Mouse (Mus musculus) limb, embryonic 15.5 days (tissue): ENCODE measurements around the gene Tbc1d15. TPM values are rescaled to one million over a fixed set of nuclear protein-coding genes. Genes with fewer than 3 reads are reported as not detected.

ENCODE experiments used
- ATAC-seq: fragments of 200-750 bp; cut with Nextera tagmentation; 2 replicates; pipeline ENCODE4 v1.8.0; 2017; ENCODE audit warnings: low read depth, moderate TSS enrichment; ENCODE audit not compliant: insufficient number of reproducible peaks, low FRiP score, low TSS enrichment
- H3K27ac ChIP-seq: fragments of 300-500 bp; sonication (generic); 2 replicates; pipeline ENCODE4 v1.5.1; 2015; ENCODE audit warnings: moderate library complexity, mild to moderate bottlenecking, inconsistent platforms
- H3K27me3 ChIP-seq: fragments of 300-500 bp; sonication (generic); 2 replicates; pipeline ENCODE4 v1.6.1; 2015; ENCODE audit warnings: inconsistent platforms
- H3K36me3 ChIP-seq: fragments of 300-500 bp; sonication (generic); 2 replicates; pipeline ENCODE4 v1.6.1; 2015; ENCODE audit warnings: inconsistent platforms
- H3K4me1 ChIP-seq: fragments of 300-500 bp; sonication (generic); 2 replicates; pipeline ENCODE4 v1.6.1; 2015; ENCODE audit warnings: inconsistent platforms
- H3K4me2 ChIP-seq: fragments of 300-500 bp; sonication (generic); 2 replicates; pipeline ENCODE4 v1.6.1; 2015; ENCODE audit warnings: mild to moderate bottlenecking, inconsistent platforms
- H3K4me3 ChIP-seq: fragments of 300-500 bp; sonication (generic); 2 replicates; pipeline ENCODE4 v1.5.1; 2015; ENCODE audit warnings: mild to moderate bottlenecking, inconsistent platforms
- H3K9ac ChIP-seq: fragments of 300-500 bp; sonication (generic); 2 replicates; pipeline ENCODE4 v1.6.1; 2015; ENCODE audit warnings: inconsistent platforms
- H3K9me3 ChIP-seq: fragments of 300-500 bp; sonication (generic); 2 replicates; pipeline ENCODE4 v1.6.1; 2016; ENCODE audit warnings: inconsistent platforms
- WGBS: fragments of 180-500 bp; shearing (Covaris S2); methylation state at CpG from one replicate; pipeline ENCODE4 v1.1.7; 2015; 5-methylcytosine and 5-hydroxymethylcytosine counted together
- polyA plus RNA-seq: library from polyadenylated mRNA; unstranded; fragments of >200 nt; fragmentation: Nextera tagmentation; extraction: Ambion mirVana; gene quantifications from 2 replicates; pipeline ENCODE4 v1.2.1, GENCODE M21; 2015

Tbc1d15 gene
- polyA plus RNA-seq, 1 experiment from 2014 or later: 52.5 TPM

- Histone ChIP-seq H3K27ac (no peak overlapping the region), H3K36me3 (no peaks in the 10 kb centered on the region), H3K4me1 (no peaks in the 10 kb centered on the region), H3K27me3 (no peaks in the 10 kb centered on the region), H3K9ac (no peak overlapping the region), H3K4me2 (no peak overlapping the region), H3K9me3 (no peaks in the 10 kb centered on the region), H3K4me3 (no peak overlapping the region)
- WGBS: 85% methylated on average over 12 of the region's 12 CpGs
- no peak for ATAC-seq
Measured at GRCm38 (mm10) chr10:115270612-115271390, 19.5 kb upstream of the Tbc1d15 start.

DNA sequence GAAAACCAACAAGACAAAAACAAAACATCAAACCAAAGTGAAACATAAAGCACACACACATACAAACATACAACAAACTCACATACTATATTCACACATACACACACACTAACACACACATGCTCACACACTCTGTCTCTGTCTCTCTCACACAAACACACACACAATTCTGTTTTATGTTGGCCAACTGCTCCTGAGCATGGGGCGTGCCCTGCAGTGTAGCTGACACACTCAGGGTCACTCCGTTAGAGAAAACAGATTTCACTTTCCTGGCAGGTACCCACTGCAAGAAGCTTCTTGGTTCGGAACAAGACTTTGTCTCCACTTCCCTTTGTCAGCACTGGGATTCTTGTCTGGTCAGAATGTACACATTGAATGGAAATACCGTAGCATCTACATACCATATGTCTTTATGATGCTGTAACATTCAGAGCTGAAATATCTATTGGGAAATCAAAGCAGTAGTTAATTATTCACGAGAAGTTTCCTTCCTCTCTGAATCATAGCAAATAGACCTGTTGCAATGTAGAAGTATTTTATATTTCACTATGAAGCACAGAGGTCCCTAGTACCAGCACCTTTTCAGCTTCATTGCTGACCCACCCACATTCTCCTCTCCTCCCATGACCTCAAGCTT is 11.8 kb upstream of the Tbc1d15 start:
- H3K9me3 ChIP-seq: no peaks in the 10 kb centered on the region
- H3K27ac ChIP-seq: no peak overlapping the region
- ATAC-seq: no peak
- H3K4me3 ChIP-seq: no peak overlapping the region
- H3K36me3 ChIP-seq: no peaks in the 10 kb centered on the region
- H3K4me1 ChIP-seq: no peaks in the 10 kb centered on the region
- no peak overlapping the region for H3K9ac ChIP-seq
- no peaks in the 10 kb centered on the region for H3K27me3 ChIP-seq
- H3K4me2 ChIP-seq: no peak overlapping the region
- WGBS: 72% methylated on average over 5 of the region's 5 CpGs

GRCm38 (mm10) chr10:115262261-115262660 is 11.0 kb upstream of the Tbc1d15 start:
- no peaks in the 10 kb centered on the region for H3K27me3 ChIP-seq
- no peak overlapping the region for H3K4me2 ChIP-seq
- no peaks in the 10 kb centered on the region for H3K36me3 ChIP-seq
- no peak for ATAC-seq
- no peaks in the 10 kb centered on the region for H3K9me3 ChIP-seq
- H3K27ac ChIP-seq: no peak overlapping the region
- H3K4me3 ChIP-seq: no peak overlapping the region
- no peak overlapping the region for H3K9ac ChIP-seq
- 87% methylated on average over 2 of the region's 2 CpGs for WGBS
- no peaks in the 10 kb centered on the region for H3K4me1 ChIP-seq

DNA sequence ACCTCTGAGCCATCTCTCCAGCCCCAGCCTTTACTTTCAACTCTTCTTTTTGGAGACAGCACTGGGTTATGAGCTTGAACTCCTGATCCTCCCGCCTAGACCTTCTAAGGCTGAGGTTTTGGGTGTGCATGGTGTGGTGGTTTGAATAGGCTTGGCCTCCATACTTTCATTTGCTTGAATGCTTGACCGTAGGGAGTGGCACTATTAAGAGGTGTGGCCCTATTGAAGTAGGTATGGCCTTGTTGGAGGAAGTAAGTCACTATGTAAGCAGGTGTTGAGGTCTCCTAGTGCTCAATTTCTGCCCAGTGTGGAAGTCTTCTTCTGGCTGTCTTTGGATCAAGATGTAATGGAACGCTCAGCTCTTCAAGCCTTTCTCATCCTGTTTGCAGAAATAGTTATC is 10.2 kb upstream of the Tbc1d15 start:
- H3K9me3 ChIP-seq: no peaks in the 10 kb centered on the region
- no peaks in the 10 kb centered on the region for H3K27me3 ChIP-seq
- no peak overlapping the region for H3K4me2 ChIP-seq
- no peak overlapping the region for H3K9ac ChIP-seq
- no peak overlapping the region for H3K4me3 ChIP-seq
- H3K27ac ChIP-seq: no peak overlapping the region
- WGBS: 86% methylated on average over 3 of the region's 3 CpGs
- ATAC-seq: no peak
- H3K4me1 ChIP-seq: no peaks in the 10 kb centered on the region
- no peaks in the 10 kb centered on the region for H3K36me3 ChIP-seq

GRCm38 (mm10) chr10:115256162-115256561 is 4.9 kb upstream of the Tbc1d15 start:
- H3K4me2 ChIP-seq: no peak overlapping the region
- no peak overlapping the region for H3K27ac ChIP-seq
- 71% methylated on average over 5 of the region's 5 CpGs for WGBS
- no peaks in the 10 kb centered on the region for H3K27me3 ChIP-seq
- no peak overlapping the region for H3K9ac ChIP-seq
- no peak for ATAC-seq
- H3K9me3 ChIP-seq: no peaks in the 10 kb centered on the region
- H3K36me3 ChIP-seq: no peaks in the 10 kb centered on the region
- H3K4me1 ChIP-seq: no peaks in the 10 kb centered on the region; the same call in 1 of the 2 replicates
- no peak overlapping the region for H3K4me3 ChIP-seq

DNA sequence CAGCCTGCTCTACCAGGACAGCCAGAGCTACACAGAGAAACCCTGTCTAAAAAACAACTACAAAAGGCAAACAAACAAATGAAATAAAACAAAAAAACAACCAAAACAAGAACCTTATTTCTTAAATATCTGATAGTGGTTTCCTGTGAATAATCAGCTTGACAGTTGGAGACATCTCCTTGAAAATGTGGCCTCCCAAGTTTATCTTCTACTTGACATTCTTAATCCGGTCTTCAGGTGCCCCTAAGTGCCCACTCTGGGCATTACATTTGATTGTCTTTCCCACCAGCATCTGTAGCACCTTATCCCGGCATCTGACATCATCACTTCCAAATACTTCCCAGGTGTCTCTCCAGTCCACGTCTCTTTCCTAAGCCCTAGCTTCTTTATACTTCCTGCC is 2.3 kb upstream of the Tbc1d15 start:
- Histone ChIP-seq H3K4me1 (peaks cover 13% of the 10 kb centered on the region), H3K4me3 (no peak overlapping the region), H3K36me3 (no peaks in the 10 kb centered on the region), H3K4me2 (no peak overlapping the region), H3K9ac (no peak overlapping the region), H3K27me3 (no peaks in the 10 kb centered on the region), H3K27ac (no peak overlapping the region), H3K9me3 (no peaks in the 10 kb centered on the region)
- no peak for ATAC-seq
- WGBS: 66% methylated on average over 3 of the region's 3 CpGs

DNA sequence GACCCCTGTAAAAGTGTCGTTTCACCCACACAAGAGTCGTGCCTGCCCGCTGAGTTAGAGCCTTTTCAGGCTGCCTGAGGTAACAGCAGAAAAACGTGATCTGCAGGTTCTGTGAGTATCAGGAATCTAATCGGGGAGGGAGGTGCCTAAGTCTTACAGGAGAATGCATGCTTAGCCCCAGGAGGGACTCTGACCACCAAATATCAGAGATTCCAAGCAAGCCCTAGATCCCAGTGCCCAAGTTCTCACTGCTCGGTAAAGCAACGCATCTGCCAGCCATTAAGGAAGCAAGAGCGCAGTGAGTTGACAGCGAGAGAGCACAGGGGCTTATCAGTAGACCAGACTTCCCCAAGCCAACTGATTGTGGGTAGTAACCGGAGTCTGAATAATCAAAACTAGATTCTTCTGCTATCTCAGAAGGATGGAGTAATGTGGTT is 1.1 kb upstream of the Tbc1d15 start:
- 0 out of 2 replicates have a peak overlapping the region, but pooled peaks have one; percentile 26 for H3K9ac ChIP-seq
- no peaks in the 10 kb centered on the region for H3K36me3 ChIP-seq
- no peaks in the 10 kb centered on the region for H3K27me3 ChIP-seq
- no peak for ATAC-seq
- H3K9me3 ChIP-seq: no peaks in the 10 kb centered on the region
- peak overlapping the region; percentile 74 for H3K27ac ChIP-seq
- WGBS: 6% methylated on average over 10 of the region's 10 CpGs
- H3K4me3 ChIP-seq: peak overlapping the region; percentile 73
- H3K4me1 ChIP-seq: peaks cover 18% of the 10 kb centered on the region
- peak overlapping the region; percentile 62 for H3K4me2 ChIP-seq

DNA sequence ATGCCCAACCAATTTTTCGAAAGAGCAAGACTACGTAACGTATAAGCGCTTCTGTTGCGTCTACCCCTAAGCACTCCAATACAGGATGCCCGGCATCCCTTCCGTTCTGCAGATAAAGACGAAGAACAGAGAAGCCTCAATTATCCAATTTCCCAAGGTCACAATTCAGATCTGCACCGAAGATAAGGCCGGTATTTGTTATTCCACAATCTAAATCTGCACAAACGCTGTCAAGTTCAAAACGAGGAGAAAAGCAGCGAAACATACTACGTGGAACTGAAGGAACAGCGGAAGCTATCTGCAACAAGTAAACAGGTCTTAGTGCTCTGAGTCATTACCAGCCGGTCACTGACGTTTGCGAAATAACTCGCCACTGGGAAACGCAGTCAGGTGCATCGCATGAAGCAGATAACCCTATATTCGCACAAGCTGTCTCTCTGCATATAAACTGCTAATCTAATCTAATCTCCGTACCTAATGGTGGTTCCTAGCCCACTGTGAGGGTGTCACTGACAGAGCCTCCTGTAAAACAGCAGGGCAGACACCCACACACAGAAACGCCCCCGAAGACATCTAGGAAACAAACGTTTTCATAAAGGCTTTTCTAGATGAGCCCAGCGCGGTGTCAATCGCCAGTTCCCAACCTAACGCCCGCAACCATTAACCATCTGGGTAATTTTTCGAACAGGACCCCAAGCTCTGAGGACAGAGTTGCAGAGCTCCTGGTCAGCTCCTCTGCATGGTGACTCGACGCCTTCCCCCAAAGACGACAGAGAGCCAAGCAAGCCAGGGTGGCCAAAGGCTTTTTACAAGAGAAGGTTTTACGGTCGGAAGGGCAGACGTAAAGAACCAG is 806 bp downstream of the Tbc1d15 start:
- peaks cover 18% of the 10 kb centered on the region for H3K4me1 ChIP-seq
- H3K9me3 ChIP-seq: no peaks in the 10 kb centered on the region
- no peaks in the 10 kb centered on the region for H3K27me3 ChIP-seq
- no peaks in the 10 kb centered on the region for H3K36me3 ChIP-seq
- H3K27ac ChIP-seq: peak overlapping the region; percentile 52
- peak overlapping the region; percentile 62 for H3K4me2 ChIP-seq
- H3K9ac ChIP-seq: peak overlapping the region; percentile 74
- no peak; the same call in 1 of the 2 replicates for ATAC-seq
- WGBS: 29% methylated on average over 38 of the region's 38 CpGs
- peak overlapping the region; percentile 73 for H3K4me3 ChIP-seq

DNA sequence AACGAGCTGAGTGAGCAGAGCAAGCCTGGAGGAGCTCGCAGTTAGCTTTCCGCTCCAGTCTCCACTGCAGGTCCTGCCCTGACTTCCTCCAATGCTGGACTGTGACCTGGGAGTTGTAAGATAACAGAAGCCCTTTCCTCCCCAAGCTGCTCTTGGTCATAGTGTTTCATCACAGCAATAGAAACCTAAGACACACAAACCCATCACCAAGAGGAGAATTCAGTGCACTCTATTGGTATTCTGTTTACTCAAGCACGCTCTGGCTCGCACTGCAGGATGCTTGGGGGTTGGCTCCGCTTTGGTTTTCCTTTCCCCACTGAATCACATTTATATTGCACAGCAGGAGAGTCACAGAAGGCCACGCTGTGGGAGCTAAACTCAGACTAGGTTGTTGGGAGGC is 3.2 kb downstream of the Tbc1d15 start:
- no peak for ATAC-seq
- no peak overlapping the region for H3K9ac ChIP-seq
- no peak overlapping the region for H3K4me2 ChIP-seq
- 53% methylated on average over 7 of the region's 7 CpGs for WGBS
- no peaks in the 10 kb centered on the region for H3K9me3 ChIP-seq
- H3K4me3 ChIP-seq: no peak overlapping the region
- no peaks in the 10 kb centered on the region for H3K36me3 ChIP-seq
- H3K4me1 ChIP-seq: peaks cover 18% of the 10 kb centered on the region
- no peak overlapping the region for H3K27ac ChIP-seq
- no peaks in the 10 kb centered on the region for H3K27me3 ChIP-seq

- 88% methylated on average over 2 of the region's 2 CpGs for WGBS
- Histone ChIP-seq H3K4me3 (no peak overlapping the region), H3K27ac (no peak overlapping the region), H3K27me3 (no peaks in the 10 kb centered on the region), H3K4me1 (peaks cover 22% of the 10 kb centered on the region), H3K9ac (no peak overlapping the region), H3K9me3 (no peaks in the 10 kb centered on the region), H3K36me3 (no peaks in the 10 kb centered on the region), H3K4me2 (no peak overlapping the region)
- ATAC-seq: no peak
Measured at GRCm38 (mm10) chr10:115245488-115245887, 5.8 kb downstream of the Tbc1d15 start.

DNA sequence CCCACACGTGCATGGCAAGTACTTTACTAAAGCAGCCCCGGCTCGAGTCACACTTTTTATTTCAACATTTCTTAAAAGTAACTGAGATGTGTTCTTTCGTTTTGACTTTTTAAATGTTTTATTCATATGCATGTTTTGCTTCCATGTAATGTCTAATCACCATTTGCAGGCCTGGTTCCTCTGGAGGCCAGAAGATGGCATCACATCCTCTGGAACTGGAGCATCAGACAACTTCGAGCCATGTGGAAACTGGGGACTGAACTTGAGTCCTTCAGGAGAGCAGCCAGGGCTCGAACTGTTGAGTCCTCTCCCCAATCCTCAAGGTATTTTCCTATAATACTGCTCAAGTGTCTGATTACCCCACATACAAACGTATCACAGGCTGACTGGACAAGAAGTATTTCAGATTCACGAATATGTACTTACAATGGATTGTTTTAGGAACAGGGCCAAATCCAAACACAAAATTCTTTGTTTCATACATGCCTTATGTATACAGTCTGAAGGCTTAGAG is 10.1 kb downstream of the Tbc1d15 start:
- peaks cover 31% of the 10 kb centered on the region for H3K36me3 ChIP-seq
- no peak overlapping the region for H3K27ac ChIP-seq
- no peaks in the 10 kb centered on the region for H3K9me3 ChIP-seq
- H3K4me2 ChIP-seq: no peak overlapping the region
- 79% methylated on average over 8 of the region's 8 CpGs for WGBS
- H3K9ac ChIP-seq: no peak overlapping the region
- no peak overlapping the region for H3K4me3 ChIP-seq
- H3K27me3 ChIP-seq: no peaks in the 10 kb centered on the region
- ATAC-seq: no peak
- peaks cover 4% of the 10 kb centered on the region; the same call in 1 of the 2 replicates for H3K4me1 ChIP-seq
